Mouse (Mus musculus): ENCODE measurements around the gene Hspa8.

DNA sequence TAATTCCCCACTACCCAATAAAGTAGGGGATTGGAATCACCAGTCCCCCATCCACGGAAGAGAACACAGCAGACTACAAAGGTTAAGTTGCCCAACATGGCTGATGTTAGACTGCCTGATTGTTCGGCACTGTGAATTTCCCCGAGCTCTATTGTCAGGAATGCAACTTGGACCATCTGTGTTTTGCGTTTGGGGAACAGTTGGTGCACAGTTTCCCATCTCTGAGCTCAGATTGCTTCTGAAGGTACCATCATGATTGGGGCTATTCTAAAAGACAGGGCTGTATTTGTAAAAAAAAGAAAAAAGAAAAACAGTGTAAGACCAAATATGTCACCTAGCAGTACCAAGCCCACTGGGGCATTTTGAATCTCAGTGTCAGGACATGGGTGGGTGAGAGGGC lies 26.6 kb downstream of the Hspa8 start:
- no peak for TF ChIP-seq MXI1 (IDR thresholded peaks at IDR 0.05; ENCODE audit: low read depth, low read length)
- TF ChIP-seq USF1 (IDR thresholded peaks at IDR 0.05; ENCODE audit: low read depth, low read length): no peak
- no peak for TF ChIP-seq POLR2A (IDR thresholded peaks at IDR 0.05; ENCODE audit: low read depth, low read length)
- TF ChIP-seq MAFK (IDR thresholded peaks at IDR 0.05; ENCODE audit: insufficient replicate concordance, low read length): no peak
- no peak for TF ChIP-seq CTCF (conservative IDR thresholded peaks at IDR 0.05 in 1 of 2, IDR thresholded peaks at IDR 0.05 in 1 of 2; ENCODE audit: low read depth in 2 of 2, low read length in 2 of 2)
- TF ChIP-seq E2F4 (IDR thresholded peaks at IDR 0.05; ENCODE audit: insufficient replicate concordance, low read depth, low read length): no peak
- no peak for TF ChIP-seq MEF2A (IDR thresholded peaks at IDR 0.05; ENCODE audit: borderline replicate concordance, low read depth, low read length)
- TF ChIP-seq ZMIZ1 (IDR thresholded peaks at IDR 0.05; ENCODE audit: low read depth, low read length): no peak

All from CH12.LX (cell line).